Mouse (Mus musculus) G1E (cell line): ENCODE measurements at regions not wholly inside any gene's neighbourhood (a gene's known extent, or its start where the extent isn't known, plus 50 kb on each side); places are given as distances from the start of the nearest gene placed in this dataset.

Source experiments
- CTCF ChIP-seq: IDR thresholded peaks from 2 replicates; pipeline ENCODE4 v1.5.1; 2012; ENCODE audit warnings: low read depth, low read length, inconsistent platforms, mixed read lengths
- GATA1 ChIP-seq: IDR thresholded peaks from 2 replicates; pipeline ENCODE4 v1.6.1; 2012; ENCODE audit warnings: borderline replicate concordance, low read length, inconsistent platforms, mixed read lengths
- GATA2 ChIP-seq: IDR thresholded peaks from 2 replicates; pipeline ENCODE4 v1.6.1; 2012; ENCODE audit warnings: low read depth, low read length, inconsistent platforms, borderline replicate concordance
- POLR2AphosphoS5 ChIP-seq: IDR thresholded peaks from 2 replicates; pipeline ENCODE4 v1.6.1; 2012; ENCODE audit warnings: low read depth, low read length, inconsistent platforms; ENCODE audit not compliant: insufficient replicate concordance
- TAL1 ChIP-seq: conservative IDR thresholded peaks from 2 replicates; pipeline ENCODE4 v1.6.1; 2012; ENCODE audit warnings: low read depth, low read length, inconsistent platforms, mixed read lengths

GRCm38 (mm10) chr13:52125037-52125436 lies 278.6 kb downstream of the Gadd45g start:
- TF ChIP-seq CTCF: no peak
- no peak for TF ChIP-seq GATA2
- TF ChIP-seq TAL1: no peak
- TF ChIP-seq GATA1: no peak
- TF ChIP-seq POLR2AphosphoS5: no peak
